Mouse (Mus musculus): ENCODE data around the gene Bad. TPM values are rescaled to one million over a fixed set of nuclear protein-coding genes. Genes with fewer than 3 reads are reported as not detected.
"Not testable (repeated sequence)": the region's sequence is repeated elsewhere in the genome, so short reads cannot be mapped to it uniquely, and the experiment has no call there.

Bad gene
- polyA plus RNA-seq, 1 experiment from 2014 or later, result 90.3 TPM

DNA sequence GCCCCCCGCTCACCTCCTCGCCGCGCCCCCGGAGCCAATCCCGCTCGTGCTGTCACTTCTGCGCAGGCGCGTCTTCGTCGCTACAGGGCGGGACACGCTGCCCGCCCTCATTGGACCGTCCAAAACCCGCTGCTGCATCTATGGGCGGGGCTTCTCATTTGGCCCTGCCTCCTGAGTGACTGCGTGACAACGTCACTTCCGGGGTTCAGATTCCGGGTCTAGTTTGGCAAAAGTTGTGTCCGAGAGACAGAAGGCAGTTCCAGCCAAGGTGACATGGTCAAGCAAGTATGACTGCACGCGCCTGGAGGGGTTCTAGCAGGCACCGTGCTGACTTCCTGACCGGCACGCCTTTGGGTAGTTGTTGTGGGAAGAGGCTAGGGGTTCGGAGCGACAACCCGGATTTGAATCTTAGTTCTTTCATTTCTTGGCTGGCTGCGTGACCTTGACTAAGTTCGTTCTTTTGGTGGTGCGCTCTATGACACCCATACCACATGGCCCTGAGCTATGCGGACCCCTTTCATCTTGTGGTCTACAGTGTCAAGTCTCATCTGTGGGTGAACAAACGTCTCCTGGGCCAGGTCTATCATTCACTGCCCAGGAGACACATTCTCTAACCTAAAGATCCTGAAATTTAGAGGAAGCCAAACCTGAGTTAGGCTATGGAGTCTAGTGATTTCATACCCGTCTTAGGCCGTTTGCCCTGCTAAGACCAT is 38.9 kb downstream of the Bad start, which contains the start of gene Fkbp2:
Gene Fkbp2, minus strand, starts transcription at position 121 of the 713 bp plus-strand sequence.
- Histone ChIP-seq H3K4me2 (replicated peaks) (peak within 1 kb of the TSS; percentile 87), H3K4me1 (peaks cover 50% of the 10 kb centered on the region), H3K9me3 (replicated peaks) (no peaks in the 10 kb centered on the region), H3K36me3 (peaks cover 38% of the 10 kb centered on the region), H3K4me3 (replicated peaks) (peak within 1 kb of the TSS; percentile 71), H3K9ac (peak within 1 kb of the TSS; percentile 76), H3K27ac (replicated peaks) (peak within 1 kb of the TSS; percentile 96), H3K27me3 (no peaks in the 10 kb centered on the region)
- WGBS, result under 1% methylated on average over 38 of the region's 38 CpGs
- ATAC-seq (ENCODE audit: insufficient number of reproducible peaks, low FRiP score, low TSS enrichment, low read depth), result peak; percentile 90

- Histone ChIP-seq H3K9me3 (replicated peaks) (no peaks in the 10 kb centered on the region), H3K36me3 (peaks cover 40% of the 10 kb centered on the region), H3K27me3 (no peaks in the 10 kb centered on the region), H3K4me2 (replicated peaks) (no peak overlapping the region), H3K4me1 (peaks cover 49% of the 10 kb centered on the region), H3K9ac (no peak overlapping the region), H3K4me3 (replicated peaks) (peak overlapping the region; percentile 71), H3K27ac (replicated peaks) (no peak overlapping the region)
- WGBS, result 87% methylated on average over 4 of the region's 4 CpGs
- no peak for ATAC-seq (ENCODE audit: insufficient number of reproducible peaks, low FRiP score, low TSS enrichment, low read depth)
Observed at GRCm38 (mm10) chr19:6981465-6981864, 39.8 kb downstream of the Bad start.

DNA sequence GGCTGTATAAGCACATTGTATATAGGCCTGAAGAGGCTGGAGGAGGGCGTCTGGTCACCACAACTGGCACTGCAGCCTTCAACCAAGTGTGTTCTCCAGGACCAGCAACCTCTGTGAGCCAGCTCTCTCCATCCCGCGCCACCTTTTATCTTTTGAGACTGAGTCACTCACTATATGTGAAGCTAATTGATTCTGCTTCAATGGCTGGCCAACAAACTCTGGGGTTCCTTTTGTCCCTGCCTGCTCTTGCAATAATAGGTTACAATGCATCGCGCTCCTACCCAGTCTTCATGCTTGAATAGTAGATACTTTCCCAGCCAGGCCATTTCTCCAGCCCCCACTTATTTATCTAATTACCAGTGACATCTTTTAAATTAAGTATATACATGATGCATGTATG is 42.0 kb downstream of the Bad start:
- Histone ChIP-seq H3K4me2 (replicated peaks) (no peak overlapping the region), H3K4me1 (peaks cover 40% of the 10 kb centered on the region), H3K27ac (replicated peaks) (no peak overlapping the region), H3K36me3 (peaks cover 32% of the 10 kb centered on the region), H3K9ac (no peak overlapping the region), H3K9me3 (replicated peaks) (no peaks in the 10 kb centered on the region), H3K27me3 (no peaks in the 10 kb centered on the region), H3K4me3 (replicated peaks) (no peak overlapping the region)
- ATAC-seq (ENCODE audit: insufficient number of reproducible peaks, low FRiP score, low TSS enrichment, low read depth), result no peak
- 91% methylated on average over 5 of the region's 5 CpGs for WGBS

- Histone ChIP-seq H3K9me3 (replicated peaks) (no peaks in the 10 kb centered on the region), H3K4me1 (peaks cover 29% of the 10 kb centered on the region), H3K4me3 (replicated peaks) (no peak overlapping the region), H3K27ac (replicated peaks) (no peak overlapping the region), H3K4me2 (replicated peaks) (no peak overlapping the region), H3K27me3 (no peaks in the 10 kb centered on the region), H3K9ac (no peak overlapping the region), H3K36me3 (peaks cover 32% of the 10 kb centered on the region)
- 85% methylated on average over 19 of the region's 19 CpGs for WGBS
- ATAC-seq (ENCODE audit: insufficient number of reproducible peaks, low FRiP score, low TSS enrichment, low read depth), result no peak
Observed at GRCm38 (mm10) chr19:6985300-6985699, 43.6 kb downstream of the Bad start.

GRCm38 (mm10) chr19:6985951-6986708 is 44.5 kb downstream of the Bad start:
- Histone ChIP-seq H3K4me1 (peaks cover 30% of the 10 kb centered on the region), H3K27me3 (no peaks in the 10 kb centered on the region), H3K36me3 (peaks cover 32% of the 10 kb centered on the region), H3K9ac (peak overlapping the region; percentile 90; the same call in 1 of the 2 replicates), H3K4me2 (replicated peaks) (peak overlapping the region; percentile 85), H3K4me3 (replicated peaks) (peak overlapping the region; percentile 86), H3K27ac (replicated peaks) (no peak overlapping the region), H3K9me3 (replicated peaks) (no peaks in the 10 kb centered on the region)
- no peak for ATAC-seq (ENCODE audit: insufficient number of reproducible peaks, low FRiP score, low TSS enrichment, low read depth)
- 82% methylated on average over 10 of the region's 10 CpGs for WGBS

GRCm38 (mm10) chr19:6987061-6987903 is 45.6 kb downstream of the Bad start, which contains the start of gene Vegfb:
Gene Vegfb, minus strand, starts transcription at chr19:6987651.
- Histone ChIP-seq H3K36me3 (peaks cover 29% of the 10 kb centered on the region), H3K27ac (replicated peaks) (peak within 1 kb of the TSS; percentile 90), H3K9ac (peak within 1 kb of the TSS; percentile 90), H3K27me3 (no peaks in the 10 kb centered on the region), H3K4me3 (replicated peaks) (peak within 1 kb of the TSS; percentile 86), H3K4me1 (peaks cover 35% of the 10 kb centered on the region), H3K4me2 (replicated peaks) (peak within 1 kb of the TSS; percentile 85), H3K9me3 (replicated peaks) (no peaks in the 10 kb centered on the region)
- ATAC-seq (ENCODE audit: insufficient number of reproducible peaks, low FRiP score, low TSS enrichment, low read depth), result peak; percentile 69
- WGBS, result under 1% methylated on average over 74 of the region's 85 CpGs

DNA sequence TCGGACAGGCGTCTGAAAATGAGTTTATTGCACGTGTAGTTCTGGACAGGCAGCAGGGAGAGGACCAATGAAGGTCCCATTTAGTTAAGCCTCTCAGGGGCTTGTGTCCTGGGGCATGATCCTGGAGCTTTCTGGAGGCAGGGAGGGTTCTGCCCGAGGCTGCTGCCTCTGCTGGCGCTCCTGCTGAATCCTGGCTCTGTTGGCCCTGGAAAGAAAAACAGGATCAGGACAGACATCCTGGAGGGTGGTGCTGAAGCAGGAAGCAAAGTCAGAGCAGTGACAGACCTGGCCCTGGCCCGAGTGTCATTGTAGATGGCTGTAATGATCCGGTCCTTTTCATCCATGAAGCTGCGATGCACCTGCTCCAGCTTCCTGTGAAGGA is 46.2 kb downstream of the Bad start:
- Histone ChIP-seq H3K9me3 (replicated peaks) (no peaks in the 10 kb centered on the region), H3K4me3 (replicated peaks) (peak overlapping the region; percentile 86), H3K9ac (peak overlapping the region; percentile 90), H3K4me2 (replicated peaks) (peak overlapping the region; percentile 85), H3K36me3 (peaks cover 22% of the 10 kb centered on the region), H3K4me1 (peaks cover 37% of the 10 kb centered on the region), H3K27ac (replicated peaks) (peak overlapping the region; percentile 90), H3K27me3 (no peaks in the 10 kb centered on the region)
- WGBS, result 2% methylated on average over 8 of the region's 8 CpGs
- ATAC-seq (ENCODE audit: insufficient number of reproducible peaks, low FRiP score, low TSS enrichment, low read depth), result no peak

DNA sequence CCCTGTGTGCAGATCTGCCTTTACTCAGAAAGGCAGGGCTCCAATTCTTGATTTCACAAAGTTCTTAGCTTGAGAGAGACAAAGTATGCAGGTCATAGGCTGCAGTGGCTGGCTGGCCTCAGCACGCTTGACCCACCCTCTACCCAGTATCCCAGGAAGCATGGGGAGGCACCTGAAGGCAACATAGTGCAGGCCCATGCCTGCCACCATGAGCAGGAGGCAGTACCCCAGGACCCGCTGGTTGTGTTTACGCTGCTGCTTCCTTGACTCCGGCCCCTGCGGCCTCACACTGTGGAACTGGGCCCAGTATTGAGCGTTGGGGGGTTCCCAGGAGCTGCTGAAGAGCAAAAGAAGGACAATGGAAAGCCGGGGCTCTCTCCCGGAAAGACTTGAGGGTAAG is 47.6 kb downstream of the Bad start:
- Histone ChIP-seq H3K27me3 (no peaks in the 10 kb centered on the region), H3K9ac (no peak overlapping the region), H3K4me1 (peaks cover 41% of the 10 kb centered on the region), H3K4me2 (replicated peaks) (no peak overlapping the region), H3K36me3 (peaks cover 12% of the 10 kb centered on the region), H3K27ac (replicated peaks) (no peak overlapping the region), H3K4me3 (replicated peaks) (no peak overlapping the region), H3K9me3 (replicated peaks) (no peaks in the 10 kb centered on the region)
- no peak for ATAC-seq (ENCODE audit: insufficient number of reproducible peaks, low FRiP score, low TSS enrichment, low read depth)
- WGBS, result 89% methylated on average over 8 of the region's 8 CpGs

DNA sequence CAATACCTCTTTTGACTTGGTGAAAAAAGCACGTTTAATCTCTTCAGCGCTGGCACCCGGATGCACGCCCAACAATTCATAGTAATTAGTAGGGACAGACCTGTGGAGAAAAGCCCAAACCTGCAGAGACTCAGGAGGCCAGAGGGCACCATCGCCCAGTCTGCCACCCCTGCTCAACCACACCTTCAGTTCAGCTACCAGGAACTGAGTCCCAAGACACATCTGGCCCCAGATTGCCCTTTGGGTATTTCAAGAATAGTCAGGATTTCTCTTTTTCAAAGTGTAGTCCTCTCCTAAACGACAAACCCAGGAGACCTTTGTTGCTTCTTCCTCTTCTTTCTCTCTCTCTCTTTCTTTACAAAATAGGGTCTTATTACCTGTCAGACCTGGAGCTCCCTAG is 49.1 kb downstream of the Bad start:
- no peak overlapping the region for H3K4me3 ChIP-seq (replicated peaks)
- no peak for ATAC-seq (ENCODE audit: insufficient number of reproducible peaks, low FRiP score, low TSS enrichment, low read depth)
- H3K36me3 ChIP-seq, result 0 out of 2 replicates have a peak, but pooled peaks cover under 1% of the 10 kb centered on the region
- H3K9me3 ChIP-seq (replicated peaks), result no peaks in the 10 kb centered on the region
- H3K27ac ChIP-seq (replicated peaks), result no peak overlapping the region
- 87% methylated on average over 6 of the region's 6 CpGs for WGBS
- no peaks in the 10 kb centered on the region for H3K27me3 ChIP-seq
- H3K9ac ChIP-seq, result no peak overlapping the region
- no peak overlapping the region for H3K4me2 ChIP-seq (replicated peaks)
- peaks cover 54% of the 10 kb centered on the region for H3K4me1 ChIP-seq

DNA sequence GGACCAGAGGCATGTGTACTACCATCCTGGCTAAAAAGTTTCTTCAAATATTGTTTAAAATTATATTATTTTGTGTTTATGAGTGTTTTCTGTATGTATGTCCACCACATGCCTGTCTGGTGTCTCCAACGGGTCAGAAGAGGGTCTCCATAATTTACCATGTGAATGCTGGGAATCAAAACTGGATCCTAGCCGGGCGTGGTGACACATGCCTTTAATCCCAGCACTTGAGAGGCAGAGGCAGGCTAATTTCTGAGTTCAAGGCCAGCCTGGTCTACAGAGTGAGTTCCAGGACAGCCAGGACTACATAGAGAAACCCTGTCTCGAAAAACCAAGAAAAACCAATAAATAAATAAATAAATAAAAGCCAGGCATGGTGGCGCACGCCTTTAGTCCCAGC is 49.5 kb downstream of the Bad start:
- ATAC-seq (ENCODE audit: insufficient number of reproducible peaks, low FRiP score, low TSS enrichment, low read depth); H3K4me3 ChIP-seq (replicated peaks): not testable (repeated sequence)
- 87% methylated on average over 6 of the region's 6 CpGs for WGBS

More for the DNA sequence above, 49.5 kb downstream of the Bad start:
- not testable (repeated sequence) for H3K36me3 ChIP-seq; H3K9ac ChIP-seq; H3K27me3 ChIP-seq; H3K4me2 ChIP-seq (replicated peaks); H3K27ac ChIP-seq (replicated peaks); H3K9me3 ChIP-seq (replicated peaks)
- peaks cover 50% of the 10 kb centered on the region for H3K4me1 ChIP-seq
